Mouse (Mus musculus) hindbrain, embryonic 15.5 days (tissue): ENCODE results near the gene Zfp507. TPM values are rescaled to one million over a fixed set of nuclear protein-coding genes. Genes with fewer than 3 reads are reported as not detected.

Experiments used
- ATAC-seq: fragments of 200-750 bp; cut with Nextera tagmentation; 2 replicates; pipeline ENCODE4 v1.8.0; 2017; ENCODE audit warnings: low read depth, moderate number of reproducible peaks, moderate TSS enrichment; ENCODE audit not compliant: low FRiP score
- H3K27ac ChIP-seq: fragments of 300-500 bp; sonication (generic); replicated peaks from 2 replicates; pipeline ENCODE4 v1.5.1; 2015; ENCODE audit warnings: mild to moderate bottlenecking, inconsistent platforms
- H3K27me3 ChIP-seq: fragments of 300-500 bp; sonication (generic); 2 replicates; pipeline ENCODE4 v1.6.1; 2015; ENCODE audit warnings: control low read depth, inconsistent platforms
- H3K36me3 ChIP-seq: fragments of 300-500 bp; sonication (generic); 2 replicates; pipeline ENCODE4 v1.6.1; 2015; ENCODE audit warnings: control low read depth, inconsistent platforms
- H3K4me1 ChIP-seq: fragments of 300-500 bp; sonication (generic); replicated peaks from 2 replicates; pipeline ENCODE4 v1.6.1; 2015; ENCODE audit warnings: control low read depth, inconsistent platforms
- H3K4me2 ChIP-seq: fragments of 300-500 bp; sonication (generic); 2 replicates; pipeline ENCODE4 v1.6.1; 2015; ENCODE audit warnings: moderate library complexity, mild to moderate bottlenecking, inconsistent platforms
- H3K4me3 ChIP-seq: fragments of 300-500 bp; sonication (generic); 2 replicates; pipeline ENCODE4 v1.5.1; 2015; ENCODE audit warnings: mild to moderate bottlenecking, inconsistent platforms
- H3K9ac ChIP-seq: fragments of 300-500 bp; sonication (generic); 2 replicates; pipeline ENCODE4 v1.6.1; 2015; ENCODE audit warnings: inconsistent platforms
- H3K9me3 ChIP-seq: fragments of 300-500 bp; sonication (generic); 2 replicates; pipeline ENCODE4 v1.6.1; 2016; ENCODE audit warnings: control low read depth, inconsistent platforms
- WGBS: fragments of 180-500 bp; shearing (Covaris S2); methylation state at CpG from one replicate; pipeline ENCODE4 v1.1.7; 2015; 5-methylcytosine and 5-hydroxymethylcytosine counted together
- polyA plus RNA-seq: library from polyadenylated mRNA; unstranded; fragments of >200 nt; fragmentation: Nextera tagmentation; extraction: Ambion mirVana; gene quantifications from 2 replicates; pipeline ENCODE4 v1.2.1, GENCODE M21; 2015

Zfp507 gene
- polyA plus RNA-seq, 1 experiment from 2014 or later = 12.8 TPM

DNA sequence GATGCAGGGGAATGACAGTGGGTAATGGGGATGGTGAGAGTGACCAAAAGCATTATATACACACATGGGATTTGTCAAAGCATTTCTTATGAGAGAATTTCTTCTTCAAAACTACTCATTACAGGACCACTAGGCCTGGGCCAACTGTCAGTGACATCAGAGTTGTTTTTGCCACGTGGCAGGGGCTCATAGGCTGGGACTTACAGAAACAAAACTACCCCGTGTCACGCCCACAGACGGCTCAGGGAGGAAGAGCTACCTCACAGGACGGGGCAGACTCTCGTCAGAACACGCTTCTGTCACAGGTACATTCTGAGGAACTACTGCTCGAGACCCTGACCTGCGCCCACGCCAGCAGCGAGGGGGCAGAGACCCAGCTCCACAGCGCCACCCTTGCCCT is 74.4 kb downstream of the Zfp507 start:
- Histone ChIP-seq H3K9me3 (no peaks in the 10 kb centered on the region), H3K27ac (no peak overlapping the region), H3K36me3 (peaks cover 35% of the 10 kb centered on the region), H3K9ac (no peak overlapping the region), H3K4me3 (no peak overlapping the region), H3K27me3 (no peaks in the 10 kb centered on the region), H3K4me2 (no peak overlapping the region), H3K4me1 (peaks cover 5% of the 10 kb centered on the region; the same call in 1 of the 2 replicates)
- ATAC-seq = no peak
- WGBS = 95% methylated on average over 12 of the region's 12 CpGs

- H3K27ac ChIP-seq = no peak overlapping the region
- 88% methylated on average over 2 of the region's 2 CpGs for WGBS
- no peak overlapping the region for H3K9ac ChIP-seq
- no peaks in the 10 kb centered on the region for H3K4me1 ChIP-seq
- no peaks in the 10 kb centered on the region for H3K27me3 ChIP-seq
- H3K4me2 ChIP-seq = no peak overlapping the region
- no peak overlapping the region for H3K4me3 ChIP-seq
- H3K9me3 ChIP-seq = no peaks in the 10 kb centered on the region
- ATAC-seq = no peak
- peaks cover 50% of the 10 kb centered on the region for H3K36me3 ChIP-seq
Observed at GRCm38 (mm10) chr7:35723035-35723434, 79.8 kb downstream of the Zfp507 start.

Other genes starting within 250 kb of the Zfp507 start
- gene Nudt19, start 246.7 kb downstream of the Zfp507 start, polyA plus RNA-seq = 99.8 and 99.9 TPM in 2 replicates
- gene Rgs9bp, start 217.4 kb downstream of the Zfp507 start, polyA plus RNA-seq = 0.03 and 0.14 TPM in 2 replicates
- 19.0 and 20.2 TPM in 2 replicates for gene Ankrd27, start 216.8 kb downstream of the Zfp507 start, polyA plus RNA-seq
- 234 and 241 TPM in 2 replicates for gene Pdcd5, start 155.5 kb downstream of the Zfp507 start, polyA plus RNA-seq
- gene Dpy19l3, start 48.5 kb downstream of the Zfp507 start, polyA plus RNA-seq = 39.5 and 43.6 TPM in 2 replicates